Mouse (Mus musculus) gastrocnemius, postnatal 36 days (tissue): ENCODE data around the gene 1110017D15Rik. TPM values are rescaled to one million over a fixed set of nuclear protein-coding genes. Genes with fewer than 3 reads are reported as not detected.

Source experiments
- DNase-seq, 2 experiments: peaks; one replicate each; pipeline ENCODE4 v3.0.0; 2022
- intact Hi-C: fragments of 180-260 bp; cut with DNase I; formaldehyde crosslinking; loops from one replicate; pipeline ENCODE4 v1.15.1; 2025
- total RNA-seq, 2 experiments: library from RNA; stranded (reverse); gene quantifications; 2 replicates each; pipeline ENCODE4 v1.2.3; 2021

The 1110017D15Rik gene
- total RNA-seq, 2 experiments from 2014 or later: 0.37 TPM; not detected in 1

DNA sequence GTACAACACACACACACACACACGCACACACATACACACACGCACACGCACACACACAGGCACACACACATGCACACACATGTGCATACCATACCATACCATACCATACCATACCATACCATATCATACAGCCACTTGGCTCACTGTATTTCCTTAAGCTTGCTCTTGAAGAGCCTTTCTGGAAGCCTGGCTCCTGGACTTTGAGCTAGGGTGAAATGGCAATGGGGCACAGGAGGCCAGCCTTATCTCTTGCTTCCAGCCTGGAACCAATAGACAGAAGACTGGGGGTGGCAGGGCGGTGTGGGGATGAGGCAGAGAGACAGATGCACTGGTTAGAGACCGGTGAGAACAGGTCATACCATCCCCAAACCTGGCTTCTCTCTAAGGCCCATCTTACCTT, 2.1 kb upstream of the 1110017D15Rik start:
- intact Hi-C loops: no loop called here
- DNase-seq: no peak

DNA sequence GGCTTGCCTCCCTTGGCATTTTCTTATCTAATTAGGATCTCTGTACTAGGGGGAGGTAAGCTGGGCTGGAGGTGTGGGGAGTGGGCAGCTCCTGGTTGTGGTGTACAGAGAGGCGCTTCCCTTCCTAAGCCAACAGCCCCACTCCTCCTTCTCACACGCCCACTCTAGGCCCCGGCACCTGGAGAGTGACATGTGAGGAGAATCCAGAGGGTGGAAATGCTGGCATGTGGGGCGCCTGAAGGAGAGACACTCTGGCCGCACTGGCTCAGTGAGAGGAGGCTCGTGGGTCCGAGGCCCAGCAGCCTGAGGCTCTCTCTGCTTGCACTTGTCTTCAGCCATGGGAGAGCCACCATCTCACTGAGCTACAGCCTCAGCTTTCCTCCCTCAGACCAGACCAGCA, 1.2 kb upstream of the 1110017D15Rik start:
- intact Hi-C loops: no loop called here
- no peak for DNase-seq

DNA sequence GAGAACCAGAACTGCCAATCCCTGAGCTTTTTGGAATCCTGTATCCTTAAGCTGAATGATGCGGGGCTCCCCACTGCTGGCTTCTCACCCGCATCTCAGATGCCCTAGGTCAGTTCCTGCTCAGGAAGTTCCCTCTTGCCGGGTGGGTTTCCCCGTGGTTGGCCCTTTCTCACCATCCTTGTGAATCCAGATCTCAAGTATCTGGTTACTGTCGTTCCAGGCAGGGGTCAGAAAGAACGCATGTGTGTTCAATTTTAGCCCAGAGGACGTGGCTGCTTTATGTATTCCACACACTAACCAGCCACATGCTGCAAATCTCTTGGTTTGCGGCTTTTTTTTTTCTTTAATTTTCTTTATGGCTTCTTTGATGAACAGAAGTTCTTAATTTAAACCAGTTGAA, 3.4 kb downstream of the 1110017D15Rik start:
- no peak for DNase-seq
- intact Hi-C loops: no loop called here

DNA sequence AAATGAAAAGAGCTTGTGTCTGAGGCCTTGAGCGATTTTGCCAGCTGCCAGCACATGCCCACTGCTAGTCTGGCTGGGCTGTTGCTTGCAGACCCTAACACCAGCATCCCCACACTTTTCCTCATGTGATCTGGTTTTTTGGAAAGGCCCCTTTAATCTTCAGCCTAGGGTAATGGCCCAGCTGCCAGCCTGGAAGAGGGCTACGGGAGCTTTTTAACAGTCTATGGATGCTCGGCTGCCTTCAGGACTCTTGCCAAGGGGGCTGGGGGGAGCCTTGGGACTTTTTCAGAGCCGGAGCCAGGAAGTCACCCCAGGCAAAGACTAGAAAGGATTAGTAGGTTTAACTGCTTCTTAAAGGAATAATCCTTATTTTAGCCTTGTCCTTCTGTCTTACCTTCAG, 3.8 kb downstream of the 1110017D15Rik start:
- no peak for DNase-seq
- intact Hi-C loops: no loop called here

DNA sequence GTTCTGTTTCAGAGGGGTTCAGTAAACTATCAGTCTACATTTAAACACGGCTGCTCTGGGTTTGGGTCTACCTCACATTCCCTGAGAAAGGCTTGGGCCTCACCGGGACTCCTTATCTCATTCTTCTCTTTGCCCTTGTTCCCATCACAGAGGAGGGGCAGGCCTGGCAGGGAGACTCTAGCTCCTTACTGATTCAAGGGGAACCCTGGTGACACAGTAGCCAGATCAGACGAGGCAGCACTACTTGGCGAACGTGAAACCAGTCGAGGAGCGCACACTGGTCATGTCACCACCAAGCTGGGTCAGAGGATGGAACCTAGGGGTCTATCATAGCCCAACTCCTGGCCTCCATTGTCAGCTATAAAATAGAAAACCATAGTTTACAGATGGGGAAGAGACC, 9.1 kb downstream of the 1110017D15Rik start:
- intact Hi-C loops: no loop called here
- no peak for DNase-seq

DNA sequence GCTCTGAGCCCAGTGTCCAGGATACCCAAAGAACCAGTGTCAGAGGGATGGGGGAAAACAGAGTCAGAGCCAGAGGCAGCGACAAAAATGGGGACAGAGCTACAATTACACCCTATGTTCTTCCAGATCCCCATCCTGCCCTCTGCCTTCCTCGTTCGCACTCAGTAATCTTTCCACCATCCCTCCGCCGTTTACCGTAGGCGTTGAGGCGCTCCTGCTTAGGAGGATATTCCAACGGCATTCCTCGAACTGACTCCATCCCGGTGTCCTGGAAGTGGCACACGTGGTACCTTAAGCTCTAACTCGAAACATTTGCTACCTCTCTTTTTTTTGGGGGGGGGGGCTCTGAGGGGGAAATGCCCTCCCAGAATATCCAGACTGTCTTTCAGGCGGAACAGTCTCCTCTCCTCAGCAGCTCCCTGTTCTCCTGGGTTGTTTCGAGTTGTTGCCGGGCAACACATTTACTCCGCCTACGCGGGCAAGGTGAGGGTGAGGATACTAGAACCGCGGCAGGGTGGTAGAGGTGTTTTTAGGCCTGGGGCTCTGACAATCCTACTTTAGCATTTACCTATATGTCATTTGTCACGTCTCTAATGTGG, 9.7 kb downstream of the 1110017D15Rik start:
- DNase-seq: no peak
- intact Hi-C loops: no loop called here

DNA sequence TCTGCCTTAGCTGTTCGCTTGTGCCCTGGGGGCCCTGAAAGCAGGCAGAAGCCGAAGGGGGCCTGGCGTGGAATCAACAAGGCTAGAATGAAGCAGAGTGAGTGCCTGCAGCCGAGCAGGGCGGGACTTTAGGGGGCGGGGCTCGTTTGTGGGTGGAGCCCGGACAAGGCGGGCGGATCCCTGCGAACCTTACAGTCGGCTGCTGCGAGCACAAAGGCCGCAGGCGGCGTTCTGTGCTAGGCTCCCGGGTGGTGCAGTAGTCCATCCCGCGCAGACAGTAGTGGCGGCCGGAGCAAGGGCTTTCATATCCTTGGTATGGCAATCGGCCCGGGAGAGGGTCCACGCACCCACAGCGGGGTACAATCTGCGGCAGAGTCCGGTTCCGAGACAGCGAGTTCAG, 10.2 kb downstream of the 1110017D15Rik start:
- DNase-seq: peak; percentile 82
- intact Hi-C loops: no loop called here

DNA sequence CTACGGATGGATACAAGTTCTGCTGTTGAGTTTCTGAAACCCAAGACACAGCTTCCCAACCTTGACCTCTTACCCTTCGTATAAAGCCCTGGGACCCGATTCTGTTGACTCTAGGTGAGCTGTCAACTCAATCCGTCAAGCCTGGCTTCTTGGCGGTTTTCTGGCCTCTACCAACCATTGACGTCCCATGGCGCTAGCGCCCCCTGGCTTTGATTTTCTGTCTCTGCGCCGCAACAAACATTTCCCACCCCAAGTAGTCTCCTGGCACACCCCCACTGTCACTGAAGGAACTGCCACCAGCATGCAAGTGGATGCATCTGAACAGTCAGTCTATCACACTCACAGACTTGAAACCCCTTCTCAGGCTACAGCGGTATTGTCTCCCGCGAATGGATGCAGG, 11.0 kb downstream of the 1110017D15Rik start:
- DNase-seq: peak; percentile 36 to 57
- intact Hi-C loops: no loop called here

DNA sequence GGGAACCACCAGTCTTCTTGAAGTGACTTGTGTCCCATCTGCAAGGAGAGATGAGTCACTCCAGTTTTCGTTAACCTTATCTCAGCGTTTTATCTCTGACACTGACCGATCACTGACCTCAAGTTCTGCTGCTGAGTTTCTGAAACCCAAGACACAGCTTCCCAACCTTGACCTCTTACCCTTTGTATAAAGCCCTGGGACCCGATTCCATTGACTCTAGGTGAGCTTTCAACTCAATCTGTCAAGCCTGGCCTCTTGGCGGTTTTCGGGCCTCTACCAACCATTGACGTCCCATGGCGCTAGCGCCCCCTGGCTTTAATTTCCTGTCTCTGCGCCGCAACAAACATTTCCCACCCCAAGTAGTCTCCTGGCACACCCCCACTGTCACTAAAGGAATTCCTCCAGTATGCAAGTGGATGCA, 12.0 kb downstream of the 1110017D15Rik start:
- no peak for DNase-seq
- intact Hi-C loops: loop anchor here (2.0 kb wide), 1 partner anchor 36 kb away; no protein-coding TSS in a partner anchor

DNA sequence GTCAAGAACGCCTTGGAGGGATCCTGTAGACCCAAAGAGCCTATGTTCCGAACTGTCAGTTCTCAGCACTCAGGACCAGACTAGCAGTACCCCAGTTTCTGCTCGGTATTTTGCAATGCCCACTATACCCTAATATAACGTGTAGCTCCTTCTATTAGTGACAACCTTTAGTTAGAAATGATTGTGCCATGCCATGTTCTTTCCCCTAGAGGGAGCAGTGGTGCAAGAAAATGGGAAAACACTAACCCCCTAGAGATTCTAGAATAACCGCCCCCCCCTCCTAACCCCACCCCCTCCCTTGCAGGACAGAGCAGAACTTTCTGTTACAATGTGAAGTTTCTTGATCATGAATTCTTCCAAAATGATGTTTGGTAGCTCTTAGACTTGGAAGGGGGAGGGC, 12.8 kb downstream of the 1110017D15Rik start:
- intact Hi-C loops: loop anchor here (2.0 kb wide), 1 partner anchor 36 kb away; no protein-coding TSS in a partner anchor
- DNase-seq: no peak

DNA sequence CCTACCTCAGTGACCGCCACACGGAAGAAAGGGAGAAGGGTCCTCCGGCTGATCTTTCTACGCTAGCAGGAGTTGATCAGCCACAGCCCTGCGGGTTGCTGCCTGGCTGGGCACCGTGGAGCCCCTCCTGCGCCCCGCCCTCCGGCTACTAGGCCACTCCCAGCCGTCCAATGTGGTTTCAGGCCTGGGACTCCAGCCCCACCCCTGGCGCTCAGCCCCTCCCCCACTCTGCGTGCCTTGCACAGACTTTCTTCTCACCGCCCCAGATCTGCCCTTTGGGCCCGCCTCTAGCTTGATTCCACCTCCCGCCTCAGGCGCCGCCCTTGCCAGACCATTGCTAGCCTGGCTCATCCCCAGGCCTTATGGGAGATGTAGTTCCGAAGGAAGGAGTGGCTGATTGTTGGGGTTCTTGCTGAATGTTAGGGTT, 14.1 kb downstream of the 1110017D15Rik start, which contains the start of gene AI464131:
Gene AI464131, minus strand, starts transcription at position 91 of the 427 bp plus-strand sequence.
- peak; percentile 96 to 99 for DNase-seq
- intact Hi-C loops: no loop called here

DNA sequence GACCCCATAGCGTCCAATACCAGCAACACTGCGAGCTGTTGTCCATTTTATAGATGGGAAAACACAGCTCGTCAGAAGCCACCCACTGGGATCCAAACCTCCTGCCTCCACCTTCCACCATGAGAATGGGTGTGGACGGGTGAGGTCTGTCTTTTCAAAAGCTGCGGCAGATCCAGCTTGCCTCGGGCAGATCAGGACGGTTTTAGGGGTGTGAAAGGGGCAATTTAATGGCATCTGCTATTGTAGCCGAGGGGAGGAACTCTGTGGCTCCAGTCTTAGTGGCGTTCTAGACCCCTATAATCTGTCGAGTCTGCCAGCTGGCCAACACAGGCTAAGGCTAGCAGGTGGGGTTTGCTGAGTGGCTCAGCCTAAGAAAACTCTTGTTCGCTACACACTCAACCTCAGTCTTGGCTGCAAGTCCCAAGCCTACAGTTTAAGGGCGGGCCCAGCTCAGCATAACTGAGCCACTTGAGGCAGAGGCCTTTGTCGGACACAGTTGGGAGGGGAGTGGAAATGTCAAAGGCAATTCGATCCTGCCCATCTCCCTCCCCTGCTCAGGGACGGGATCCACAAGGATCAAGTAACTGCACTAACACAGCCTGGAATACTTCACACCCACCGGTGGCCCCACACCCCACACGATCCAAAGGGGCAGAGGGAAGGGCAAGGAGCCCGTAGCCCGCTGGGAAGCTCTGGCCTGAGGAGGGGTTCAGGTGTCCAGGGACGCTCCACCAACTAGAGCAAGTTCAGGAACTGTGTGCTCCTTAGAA, 14.8 kb downstream of the 1110017D15Rik start:
- intact Hi-C loops: no loop called here
- DNase-seq: peak in 1 of 2 experiments; percentile 35

DNA sequence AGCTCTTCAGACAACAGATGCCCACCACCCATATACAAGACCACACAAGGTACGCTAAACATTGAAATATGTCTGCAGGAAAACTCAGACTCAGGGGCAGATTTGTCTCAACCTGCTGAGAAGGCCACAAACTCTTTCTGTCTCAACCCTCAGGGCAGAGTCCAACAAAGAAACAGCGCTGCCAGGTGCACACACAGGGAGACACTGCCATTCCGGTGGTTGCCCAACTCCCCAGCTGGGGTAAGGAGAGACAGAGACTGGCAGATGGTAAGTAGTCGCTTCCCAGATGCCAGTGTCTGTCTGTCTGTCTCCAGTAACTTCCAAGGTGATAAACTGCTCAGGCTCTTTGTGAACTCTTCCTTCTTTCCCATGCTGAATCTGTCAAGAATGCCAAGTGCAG, 16.3 kb downstream of the 1110017D15Rik start:
- DNase-seq: no peak
- intact Hi-C loops: no loop called here

DNA sequence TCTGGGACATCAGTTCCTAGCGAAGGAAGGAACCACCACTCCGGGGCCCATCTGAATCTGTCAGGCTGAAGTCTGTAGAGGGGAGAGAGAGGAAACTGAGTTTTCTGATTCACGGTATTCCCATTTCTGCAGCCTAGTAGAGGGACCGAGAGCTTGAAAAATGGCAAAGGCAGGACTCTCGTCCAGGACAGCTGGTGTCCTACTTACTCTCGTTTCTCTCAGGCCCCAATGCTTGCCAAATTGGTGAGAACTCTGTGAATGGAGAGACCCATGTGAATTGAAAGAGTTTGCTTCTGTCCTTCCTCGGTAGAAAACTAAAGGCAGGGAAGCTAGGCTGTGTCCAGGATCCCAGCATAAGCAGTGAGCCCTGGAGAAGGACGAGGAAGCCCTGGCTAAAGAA, 17.5 kb downstream of the 1110017D15Rik start:
- intact Hi-C loops: loop anchor here (2.0 kb wide), 1 partner anchor 15 kb away; no protein-coding TSS in a partner anchor
- no peak for DNase-seq

DNA sequence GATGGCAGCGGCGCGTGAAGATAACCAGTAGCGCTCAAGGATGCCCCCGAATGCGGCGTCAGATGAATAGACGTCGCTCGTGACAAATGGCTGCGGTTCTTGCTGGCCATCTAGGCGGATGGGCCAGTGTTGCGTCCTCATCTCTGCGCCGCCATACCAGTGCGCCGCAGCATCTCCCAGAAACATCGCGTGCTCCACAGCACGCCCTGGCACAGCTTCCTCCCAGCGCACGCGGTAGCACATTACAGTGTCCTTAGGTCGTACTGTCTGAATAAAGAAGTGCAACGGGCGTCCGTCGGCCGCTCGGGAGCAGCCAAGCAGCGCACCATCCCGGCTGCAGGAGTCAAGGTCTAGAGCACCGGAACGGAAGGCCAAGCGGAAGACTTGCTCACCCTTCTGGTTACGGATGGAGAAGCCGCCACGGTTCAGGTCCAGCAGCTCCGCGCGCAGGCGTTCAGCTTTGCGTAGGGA, 18.2 kb downstream of the 1110017D15Rik start:
- no peak for DNase-seq
- intact Hi-C loops: loop anchor here (2.0 kb wide), 1 partner anchor 14 kb away; no protein-coding TSS in a partner anchor

DNA sequence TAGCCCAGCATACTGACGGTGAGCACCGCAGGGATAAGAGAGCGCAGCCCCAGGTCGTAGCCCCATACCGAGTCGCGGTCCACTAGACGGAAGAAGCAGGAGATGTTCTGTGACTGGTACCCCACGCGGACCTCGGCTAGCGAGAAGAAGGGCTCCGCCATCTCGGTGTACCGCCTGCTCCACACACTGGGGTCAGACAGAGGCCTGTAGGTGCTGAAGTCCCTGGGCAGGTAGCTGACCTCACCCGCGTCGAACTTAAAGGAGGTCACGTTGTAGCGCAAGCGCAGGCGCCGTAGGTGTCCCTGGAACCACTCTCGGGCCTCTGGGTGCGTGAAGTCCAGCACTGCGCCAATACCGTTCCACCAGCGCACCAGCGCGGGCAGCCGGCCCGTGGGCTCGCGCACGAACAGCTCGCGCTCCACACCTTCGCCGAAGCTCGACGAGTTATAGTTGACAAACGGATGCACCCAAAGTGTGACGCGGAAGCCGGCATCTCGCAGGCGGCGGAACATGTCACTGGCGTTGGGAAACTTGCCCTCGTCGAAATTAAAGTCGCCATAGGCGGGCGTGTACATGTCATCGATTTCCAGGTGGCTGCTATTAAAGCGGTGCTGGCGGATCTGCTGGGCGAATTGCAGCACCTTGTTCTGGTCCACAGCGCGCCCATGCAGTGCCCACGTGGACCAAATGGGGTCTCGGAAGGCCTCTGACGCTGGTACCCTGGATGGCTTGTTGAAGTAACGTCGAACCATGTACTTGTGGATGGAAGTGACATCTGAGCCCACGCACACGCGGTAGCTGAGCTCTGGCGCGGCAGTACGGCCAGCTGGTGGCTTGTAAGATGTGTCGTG, 18.9 kb downstream of the 1110017D15Rik start:
- intact Hi-C loops: loop anchor here (2.0 kb wide), 1 partner anchor 13 kb away; no protein-coding TSS in a partner anchor
- no peak for DNase-seq

DNA sequence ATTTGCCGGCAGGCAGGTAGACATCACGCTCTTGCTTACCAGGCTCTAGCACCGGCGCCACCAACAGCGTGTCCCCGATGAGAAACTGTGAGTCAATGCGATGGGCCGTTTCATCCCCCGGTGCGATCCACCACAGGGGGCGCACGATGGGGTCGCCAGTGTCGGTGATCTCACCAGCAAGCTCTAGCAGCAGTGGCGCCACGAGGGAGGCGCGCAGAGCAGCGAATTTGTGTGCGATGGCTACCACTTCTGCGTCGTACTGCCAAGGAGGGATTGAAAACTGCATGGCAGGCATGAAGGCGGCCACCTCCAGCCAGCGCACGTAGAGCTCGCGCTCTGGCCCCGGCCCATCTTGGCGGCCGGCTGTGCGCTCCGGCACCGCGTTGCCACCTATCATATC, 19.6 kb downstream of the 1110017D15Rik start:
- intact Hi-C loops: no loop called here
- DNase-seq: no peak

DNA sequence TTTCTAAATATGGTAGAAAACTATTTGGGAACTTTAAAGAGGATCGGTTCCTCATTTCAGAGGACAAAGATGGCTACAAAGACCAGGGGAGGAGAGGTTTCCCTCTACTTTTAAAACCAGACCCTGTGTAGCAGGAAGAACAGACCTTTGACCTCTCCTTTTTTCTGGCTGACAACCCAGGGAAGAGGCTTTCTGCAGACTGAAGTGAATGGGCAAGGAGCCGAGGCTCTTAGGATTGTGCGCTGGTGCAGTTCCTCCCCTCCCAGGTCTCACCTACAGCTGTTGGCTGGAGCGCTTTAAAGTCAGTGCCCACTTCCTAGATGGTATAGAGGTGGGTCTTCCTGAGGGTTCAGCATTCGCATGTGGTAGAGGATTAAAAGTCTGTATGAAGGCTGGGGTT, 20.1 kb downstream of the 1110017D15Rik start:
- intact Hi-C loops: no loop called here
- no peak for DNase-seq

DNA sequence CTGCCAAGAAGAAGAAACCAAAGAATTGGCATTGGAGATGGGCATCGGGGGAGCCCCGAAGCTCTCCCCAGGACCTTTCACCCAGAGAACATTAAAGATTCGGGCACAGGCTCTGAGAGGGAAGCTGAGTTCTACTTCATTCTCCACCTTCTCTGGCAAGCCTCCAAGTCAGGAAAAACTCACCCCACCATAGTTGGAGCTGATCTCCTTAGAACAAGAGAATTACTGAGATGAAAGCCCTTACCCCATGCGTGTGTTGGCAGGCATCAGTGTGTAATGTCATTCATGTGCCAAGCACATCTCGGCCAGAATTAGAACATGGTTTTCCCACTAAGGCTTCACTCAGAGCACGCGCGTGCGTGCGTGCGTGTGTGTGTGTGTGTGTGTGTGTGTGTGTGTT, 21.3 kb downstream of the 1110017D15Rik start:
- DNase-seq: no peak
- intact Hi-C loops: no loop called here

DNA sequence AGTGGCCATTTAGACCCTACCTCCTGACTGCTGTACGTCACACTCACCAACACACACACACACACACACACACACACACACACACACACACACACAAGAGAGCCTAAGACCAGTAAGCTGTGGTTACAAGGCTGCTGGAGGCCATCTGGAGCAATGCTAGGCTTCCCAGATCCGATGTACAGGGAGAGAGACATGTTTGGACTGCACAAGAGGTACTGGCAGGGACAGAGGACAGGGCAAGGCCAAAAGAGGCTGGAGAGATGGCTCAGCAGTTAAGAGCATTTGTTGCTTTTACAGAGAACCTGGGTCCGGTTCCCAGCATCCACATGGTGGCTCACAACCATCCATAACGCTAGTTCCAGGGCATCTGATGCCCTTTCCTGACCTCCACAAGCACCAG, 22.1 kb downstream of the 1110017D15Rik start:
- intact Hi-C loops: no loop called here
- DNase-seq: no peak

DNA sequence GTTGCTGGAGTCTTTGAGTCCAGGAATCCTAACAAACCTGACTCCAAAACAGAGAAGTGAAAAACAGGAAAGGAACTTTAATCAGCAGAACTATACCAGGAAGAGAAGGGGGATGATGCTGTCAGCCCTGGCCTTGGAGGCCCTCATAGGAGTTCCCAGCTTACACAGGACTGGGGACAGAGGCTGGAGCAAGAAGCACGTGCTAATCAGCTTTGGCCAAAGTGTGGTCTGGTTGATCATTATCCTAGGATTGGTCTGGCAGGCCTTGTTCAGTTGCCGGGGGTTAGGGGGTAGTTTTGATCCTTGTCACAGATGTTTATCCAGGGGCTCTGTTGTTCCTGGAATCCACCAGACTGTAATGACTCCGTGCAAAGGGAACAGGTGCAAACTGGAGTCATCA, 22.8 kb downstream of the 1110017D15Rik start:
- no peak for DNase-seq
- intact Hi-C loops: no loop called here
